Mouse (Mus musculus) lung, embryonic 16.5 days (tissue): ENCODE data around the gene BC005624. TPM values are rescaled to one million over a fixed set of nuclear protein-coding genes. Genes with fewer than 3 reads are reported as not detected.

Source experiments
- ATAC-seq: fragments of 200-750 bp; cut with Nextera tagmentation; 2 replicates; pipeline ENCODE4 v1.8.0; 2017; ENCODE audit warnings: low read depth, mild to moderate bottlenecking, moderate library complexity
- H3K27ac ChIP-seq: fragments of 300-500 bp; sonication (generic); 2 replicates; pipeline ENCODE4 v1.5.1; 2014; ENCODE audit warnings: mild to moderate bottlenecking, control low read depth, low read length
- H3K27me3 ChIP-seq: fragments of 300-500 bp; sonication (generic); 2 replicates; pipeline ENCODE4 v1.6.1; 2014; ENCODE audit warnings: low read depth, low read length, mixed read lengths; ENCODE audit not compliant: control insufficient read depth, insufficient read depth
- H3K36me3 ChIP-seq: fragments of 300-500 bp; sonication (generic); 2 replicates; pipeline ENCODE4 v1.6.1; 2014; ENCODE audit warnings: low read length; ENCODE audit not compliant: control insufficient read depth, insufficient read depth
- H3K4me1 ChIP-seq: fragments of 300-500 bp; sonication (generic); replicated peaks from 2 replicates; pipeline ENCODE4 v1.6.1; 2014; ENCODE audit warnings: low read length, mixed read lengths; ENCODE audit not compliant: control insufficient read depth, insufficient read depth
- H3K4me2 ChIP-seq: fragments of 300-500 bp; sonication (generic); 2 replicates; pipeline ENCODE4 v1.6.1; 2014; ENCODE audit warnings: low read depth, low read length, control low read depth
- H3K4me3 ChIP-seq: fragments of 300-500 bp; sonication (generic); 2 replicates; pipeline ENCODE4 v1.5.1; 2014; ENCODE audit warnings: mild to moderate bottlenecking, low read length, control low read depth
- H3K9ac ChIP-seq: fragments of 300-500 bp; sonication (generic); 2 replicates; pipeline ENCODE4 v1.6.1; 2014; ENCODE audit warnings: low read length, control low read depth
- H3K9me3 ChIP-seq: fragments of 300-500 bp; sonication (generic); 2 replicates; pipeline ENCODE4 v1.6.1; 2016; ENCODE audit warnings: low read length; ENCODE audit not compliant: control insufficient read depth
- WGBS: fragments of 180-500 bp; shearing (Covaris S2); extraction: QIAGEN DNeasy Blood & Tissue Kit; methylation state at CpG from one replicate; pipeline ENCODE4 v1.1.7; 2014; 5-methylcytosine and 5-hydroxymethylcytosine counted together
- polyA plus RNA-seq: library from polyadenylated mRNA; unstranded; fragments of >200 nt; fragmentation: Nextera tagmentation; extraction: Ambion mirVana; gene quantifications from 2 replicates; pipeline ENCODE4 v1.2.1, GENCODE M21; 2015

The BC005624 gene
- 57.6 and 58.9 TPM in 2 replicates for polyA plus RNA-seq

GRCm38 (mm10) chr2:30981790-30982513 is at the start of gene BC005624, which contains the start of gene Usp20:
BC005624 (minus strand) TSS chr2:30982201.
Usp20 (plus strand) TSS chr2:30982279.
- H3K27me3 ChIP-seq: no peaks in the 10 kb centered on the region
- H3K9ac ChIP-seq: peak within 1 kb of the TSS; percentile 69
- H3K9me3 ChIP-seq: no peaks in the 10 kb centered on the region
- no peak within 1 kb of the TSS; the same call in 1 of the 2 replicates for H3K27ac ChIP-seq
- whole genome bisulfite sequencing: under 1% methylated on average over 66 of the region's 66 CpGs
- peaks cover 7% of the 10 kb centered on the region for H3K36me3 ChIP-seq
- peak within 1 kb of the TSS; percentile 83 for H3K4me3 ChIP-seq
- peak within 1 kb of the TSS; percentile 82 for H3K4me2 ChIP-seq
- peak; percentile 98 for ATAC-seq
- peaks cover 12% of the 10 kb centered on the region for H3K4me1 ChIP-seq

GRCm38 (mm10) chr2:31026642-31027041 is 44.6 kb upstream of the BC005624 start:
- H3K27me3 ChIP-seq: no peaks in the 10 kb centered on the region
- no peak for ATAC-seq
- no peaks in the 10 kb centered on the region for H3K9me3 ChIP-seq
- no peaks in the 10 kb centered on the region for H3K36me3 ChIP-seq
- 59% methylated on average over 8 of the region's 8 CpGs for WGBS
- H3K4me2 ChIP-seq: no peak overlapping the region
- H3K9ac ChIP-seq: no peak overlapping the region
- no peak overlapping the region for H3K27ac ChIP-seq
- H3K4me3 ChIP-seq: no peak overlapping the region
- no peaks in the 10 kb centered on the region for H3K4me1 ChIP-seq

- Histone ChIP-seq H3K4me2 (no peak overlapping the region), H3K9me3 (no peaks in the 10 kb centered on the region), H3K4me1 (no peaks in the 10 kb centered on the region), H3K27me3 (no peaks in the 10 kb centered on the region), H3K9ac (no peak overlapping the region), H3K36me3 (no peaks in the 10 kb centered on the region), H3K27ac (no peak overlapping the region), H3K4me3 (no peak overlapping the region)
- 64% methylated on average over 3 of the region's 3 CpGs for WGBS
- no peak for ATAC-seq
These were observed 43.5 kb upstream of the BC005624 start for GRCm38 (mm10) chr2:31025458-31025857.

- H3K36me3 ChIP-seq: no peaks in the 10 kb centered on the region
- no peaks in the 10 kb centered on the region for H3K4me1 ChIP-seq
- ATAC-seq: peak; percentile 45; the same call in 1 of the 2 replicates
- H3K27me3 ChIP-seq: no peaks in the 10 kb centered on the region
- WGBS: 25% methylated on average over 5 of the region's 5 CpGs
- no peak overlapping the region for H3K4me2 ChIP-seq
- no peak overlapping the region for H3K9ac ChIP-seq
- no peak overlapping the region for H3K4me3 ChIP-seq
- no peaks in the 10 kb centered on the region for H3K9me3 ChIP-seq
- H3K27ac ChIP-seq: no peak overlapping the region
These were observed 42.8 kb upstream of the BC005624 start for GRCm38 (mm10) chr2:31024618-31025370.

GRCm38 (mm10) chr2:31023940-31024339 is 41.9 kb upstream of the BC005624 start:
- no peak for ATAC-seq

GRCm38 (mm10) chr2:31020202-31020601 is 38.2 kb upstream of the BC005624 start:
- Histone ChIP-seq H3K27me3 (no peaks in the 10 kb centered on the region), H3K9ac (no peak overlapping the region), H3K4me1 (no peaks in the 10 kb centered on the region), H3K4me2 (no peak overlapping the region), H3K27ac (no peak overlapping the region), H3K9me3 (no peaks in the 10 kb centered on the region), H3K36me3 (peaks cover 2% of the 10 kb centered on the region; the same call in 1 of the 2 replicates), H3K4me3 (no peak overlapping the region)
- WGBS: 73% methylated on average over 2 of the region's 2 CpGs
- ATAC-seq: no peak

More at GRCm38 (mm10) chr2:31023940-31024339, 41.9 kb upstream of the BC005624 start:
- no peaks in the 10 kb centered on the region for H3K36me3 ChIP-seq
- no peaks in the 10 kb centered on the region for H3K4me1 ChIP-seq
- no peak overlapping the region for H3K9ac ChIP-seq
- WGBS: 72% methylated on average over 5 of the region's 5 CpGs
- H3K27ac ChIP-seq: no peak overlapping the region
- H3K4me3 ChIP-seq: no peak overlapping the region
- H3K9me3 ChIP-seq: no peaks in the 10 kb centered on the region
- no peak overlapping the region for H3K4me2 ChIP-seq
- no peaks in the 10 kb centered on the region for H3K27me3 ChIP-seq

- Histone ChIP-seq H3K9me3 (no peaks in the 10 kb centered on the region), H3K9ac (no peak overlapping the region), H3K4me1 (no peaks in the 10 kb centered on the region), H3K36me3 (peaks cover 2% of the 10 kb centered on the region; the same call in 1 of the 2 replicates), H3K27ac (no peak overlapping the region), H3K4me3 (no peak overlapping the region), H3K4me2 (no peak overlapping the region), H3K27me3 (no peaks in the 10 kb centered on the region)
- WGBS: 68% methylated on average over 8 of the region's 8 CpGs
- ATAC-seq: no peak
These were observed 37.0 kb upstream of the BC005624 start for GRCm38 (mm10) chr2:31019011-31019410.

- 76% methylated on average over 8 of the region's 8 CpGs for WGBS
- no peak overlapping the region for H3K9ac ChIP-seq
- peaks cover 2% of the 10 kb centered on the region; the same call in 1 of the 2 replicates for H3K36me3 ChIP-seq
These were observed 36.5 kb upstream of the BC005624 start for GRCm38 (mm10) chr2:31018519-31018918.

GRCm38 (mm10) chr2:31017625-31018317 is 35.8 kb upstream of the BC005624 start:
- ATAC-seq: no peak
- WGBS: 91% methylated on average over 18 of the region's 18 CpGs
- Histone ChIP-seq H3K9ac (no peak overlapping the region), H3K27ac (no peak overlapping the region), H3K4me2 (no peak overlapping the region), H3K27me3 (no peaks in the 10 kb centered on the region), H3K9me3 (no peaks in the 10 kb centered on the region), H3K4me1 (no peaks in the 10 kb centered on the region), H3K4me3 (no peak overlapping the region), H3K36me3 (peaks cover 2% of the 10 kb centered on the region; the same call in 1 of the 2 replicates)

More at GRCm38 (mm10) chr2:31018519-31018918, 36.5 kb upstream of the BC005624 start:
- Histone ChIP-seq H3K4me2 (no peak overlapping the region), H3K4me3 (no peak overlapping the region), H3K4me1 (no peaks in the 10 kb centered on the region), H3K9me3 (no peaks in the 10 kb centered on the region), H3K27ac (no peak overlapping the region), H3K27me3 (no peaks in the 10 kb centered on the region)
- no peak for ATAC-seq
